Mouse (Mus musculus) liver, embryonic 12.5 days (tissue): ENCODE measurements around the gene Ap3d1. TPM values are rescaled to one million over a fixed set of nuclear protein-coding genes. Genes with fewer than 3 reads are reported as not detected.

ENCODE experiments used
- ATAC-seq: fragments of 200-750 bp; cut with Nextera tagmentation; 2 replicates; pipeline ENCODE4 v1.8.0; 2017; ENCODE audit warnings: moderate number of reproducible peaks, mild to moderate bottlenecking, moderate library complexity
- H3K27ac ChIP-seq: fragments of 300-500 bp; sonication (generic); 2 replicates; pipeline ENCODE4 v1.5.1; 2016; ENCODE audit warnings: mild to moderate bottlenecking
- H3K27me3 ChIP-seq: fragments of 300-500 bp; sonication (generic); replicated peaks from 2 replicates; pipeline ENCODE4 v1.6.1; 2016; ENCODE audit warnings: mild to moderate bottlenecking, moderate library complexity
- H3K36me3 ChIP-seq: fragments of 300-500 bp; sonication (generic); 2 replicates; pipeline ENCODE4 v1.6.1; 2016; ENCODE audit warnings: mild to moderate bottlenecking, moderate library complexity
- H3K4me1 ChIP-seq: fragments of 300-500 bp; sonication (generic); 2 replicates; pipeline ENCODE4 v1.6.1; 2016
- H3K4me2 ChIP-seq: fragments of 300-500 bp; sonication (generic); 2 replicates; pipeline ENCODE4 v1.6.1; 2016; ENCODE audit warnings: mild to moderate bottlenecking, moderate library complexity
- H3K4me3 ChIP-seq: fragments of 300-500 bp; sonication (generic); 2 replicates; pipeline ENCODE4 v1.5.1; 2016; ENCODE audit warnings: mild to moderate bottlenecking, moderate library complexity
- H3K9ac ChIP-seq: fragments of 300-500 bp; sonication (generic); 2 replicates; pipeline ENCODE4 v1.6.1; 2016; ENCODE audit warnings: mild to moderate bottlenecking, moderate library complexity
- H3K9me3 ChIP-seq: fragments of 300-500 bp; sonication (generic); replicated peaks from 2 replicates; pipeline ENCODE4 v1.6.1; 2016; ENCODE audit warnings: mild to moderate bottlenecking, moderate library complexity
- WGBS: fragments of 180-500 bp; shearing (Covaris S2); methylation state at CpG from one replicate; pipeline ENCODE4 v1.1.7; 2016; ENCODE audit not compliant: insufficient replicate concordance; 5-methylcytosine and 5-hydroxymethylcytosine counted together
- polyA plus RNA-seq: library from polyadenylated mRNA; unstranded; fragments of >200 nt; fragmentation: Nextera tagmentation; extraction: Ambion mirVana; gene quantifications from 2 replicates; pipeline ENCODE4 v1.2.1, GENCODE M21; 2016

Ap3d1 gene
- polyA plus RNA-seq, 1 experiment from 2014 or later, result 38.2 TPM

DNA sequence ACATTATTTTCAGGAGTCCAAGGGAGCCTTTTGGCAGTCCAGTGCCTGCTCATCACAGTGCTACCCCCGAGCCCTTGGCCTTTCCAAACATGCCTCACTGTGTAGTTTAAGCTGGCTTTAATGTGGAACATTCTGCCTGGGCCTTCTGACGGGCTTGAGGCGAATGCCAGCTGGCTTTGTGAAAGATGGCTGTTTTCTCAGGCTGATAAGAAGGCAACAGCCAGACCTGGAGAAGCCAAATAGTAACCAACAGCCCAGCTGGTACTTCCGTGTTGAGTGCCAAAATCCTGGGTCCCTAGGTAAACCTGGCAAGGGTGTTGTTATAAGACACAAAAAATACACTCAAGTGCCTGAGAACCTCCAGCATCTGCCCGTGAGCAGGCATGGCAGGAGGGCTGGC is 5.3 kb downstream of the Ap3d1 start:
- Histone ChIP-seq H3K9me3 (no peaks in the 10 kb centered on the region), H3K36me3 (peaks cover 60% of the 10 kb centered on the region), H3K27me3 (no peaks in the 10 kb centered on the region), H3K27ac (peak overlapping the region; percentile 38; the same call in 1 of the 2 replicates), H3K4me1 (peaks cover 52% of the 10 kb centered on the region), H3K4me3 (no peak overlapping the region), H3K9ac (no peak overlapping the region), H3K4me2 (no peak overlapping the region)
- no peak for ATAC-seq
- WGBS, result 55% methylated on average over 5 of the region's 5 CpGs

DNA sequence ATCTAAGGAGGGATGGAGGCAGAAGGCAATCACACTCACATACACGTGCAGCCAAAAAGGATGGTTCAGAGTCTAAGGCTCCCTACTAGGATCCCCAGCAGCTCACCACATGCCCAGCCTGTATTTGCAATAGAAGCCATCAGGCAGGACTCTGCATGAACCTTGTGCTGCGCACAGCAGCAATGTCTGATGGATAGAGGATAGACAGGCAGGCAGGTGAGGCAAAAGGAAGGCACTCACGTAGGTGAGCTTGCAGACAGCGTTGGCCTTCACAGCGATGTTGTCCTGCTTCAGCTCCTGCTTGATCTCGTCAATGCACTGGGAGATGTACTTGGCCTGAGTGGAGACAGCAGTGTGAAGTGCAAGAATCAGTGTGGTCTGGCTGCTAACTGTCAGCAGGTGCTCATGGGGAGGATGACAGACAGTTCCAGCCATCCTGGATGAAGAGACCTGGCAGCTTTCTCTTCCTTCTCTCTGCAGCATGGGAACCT is 9.4 kb downstream of the Ap3d1 start:
- Histone ChIP-seq H3K9me3 (no peaks in the 10 kb centered on the region), H3K4me1 (peaks cover 14% of the 10 kb centered on the region), H3K4me2 (no peak overlapping the region), H3K27me3 (no peaks in the 10 kb centered on the region), H3K27ac (no peak overlapping the region), H3K4me3 (no peak overlapping the region), H3K9ac (no peak overlapping the region), H3K36me3 (peaks cover 94% of the 10 kb centered on the region)
- no peak for ATAC-seq
- 88% methylated on average over 6 of the region's 6 CpGs for WGBS

DNA sequence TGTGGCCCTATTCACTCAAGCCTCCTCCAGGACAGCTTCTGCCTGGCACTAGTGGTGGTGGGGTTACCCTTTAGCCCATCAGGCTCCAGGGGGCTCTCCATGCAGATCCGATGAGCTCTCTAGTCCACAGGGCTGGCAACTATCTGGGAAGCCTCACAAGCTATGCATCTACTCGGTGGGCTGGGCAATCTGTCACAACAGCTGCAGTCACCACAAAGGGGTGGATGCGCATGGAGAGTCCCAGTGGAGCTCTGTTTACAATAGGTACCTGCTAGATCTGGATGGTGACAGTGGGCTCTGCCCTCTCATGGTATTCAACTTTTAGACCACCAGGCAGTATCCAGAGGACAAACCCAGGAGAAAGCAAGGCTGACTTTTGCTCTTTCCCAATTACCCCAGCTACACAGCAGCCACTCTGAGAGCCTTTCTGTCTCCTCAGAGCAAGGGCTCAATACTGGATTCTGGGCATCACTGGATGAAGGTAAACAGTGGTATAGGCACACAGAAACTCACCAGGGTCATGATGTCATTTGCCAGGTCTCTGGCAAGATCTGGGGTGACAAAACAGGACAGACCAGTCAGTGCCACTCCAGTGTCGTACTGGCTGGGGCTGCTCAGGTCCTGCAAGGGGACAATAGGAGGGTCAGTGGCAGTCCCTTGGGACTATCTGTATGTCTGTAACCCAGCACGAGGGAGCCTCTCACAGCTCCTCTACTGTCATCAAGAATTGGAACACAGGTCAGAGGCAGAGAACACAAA is 14.5 kb downstream of the Ap3d1 start:
- Histone ChIP-seq H3K4me1 (no peaks in the 10 kb centered on the region; the same call in 1 of the 2 replicates), H3K27ac (no peak overlapping the region), H3K27me3 (no peaks in the 10 kb centered on the region), H3K4me3 (no peak overlapping the region), H3K4me2 (no peak overlapping the region), H3K9me3 (no peaks in the 10 kb centered on the region), H3K9ac (no peak overlapping the region), H3K36me3 (peaks cover 99% of the 10 kb centered on the region)
- ATAC-seq, result no peak
- 82% methylated on average over 5 of the region's 5 CpGs for WGBS

DNA sequence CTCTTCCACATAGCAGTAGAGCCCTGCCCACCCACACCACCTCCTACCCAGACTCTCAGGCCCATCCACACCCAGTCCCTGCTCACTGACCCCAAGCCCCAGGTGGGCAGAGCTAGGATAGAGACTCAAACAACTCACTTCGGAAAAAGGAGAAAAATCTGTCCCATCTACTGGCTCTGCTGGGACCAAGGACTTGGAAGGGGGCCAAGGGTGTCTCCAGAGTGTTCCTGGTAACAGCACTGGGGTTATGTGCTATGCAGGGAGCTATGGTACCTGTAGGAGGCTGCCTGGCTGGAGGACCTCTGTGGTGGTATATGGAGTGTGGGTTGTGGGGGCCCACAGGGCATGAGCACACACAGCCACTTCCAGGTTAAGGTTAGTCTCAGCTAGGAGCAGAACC is 24.8 kb downstream of the Ap3d1 start:
- H3K4me3 ChIP-seq, result no peak overlapping the region
- peaks cover 100% of the 10 kb centered on the region for H3K36me3 ChIP-seq
- no peaks in the 10 kb centered on the region for H3K4me1 ChIP-seq
- H3K9me3 ChIP-seq, result no peaks in the 10 kb centered on the region
- ATAC-seq, result no peak
- H3K27me3 ChIP-seq, result no peaks in the 10 kb centered on the region
- no peak overlapping the region for H3K4me2 ChIP-seq
- WGBS, result 81% methylated on average over 1 of the region's 1 CpGs
- 0 out of 2 replicates have a peak overlapping the region, but pooled peaks have one; percentile 7 for H3K27ac ChIP-seq
- no peak overlapping the region for H3K9ac ChIP-seq

DNA sequence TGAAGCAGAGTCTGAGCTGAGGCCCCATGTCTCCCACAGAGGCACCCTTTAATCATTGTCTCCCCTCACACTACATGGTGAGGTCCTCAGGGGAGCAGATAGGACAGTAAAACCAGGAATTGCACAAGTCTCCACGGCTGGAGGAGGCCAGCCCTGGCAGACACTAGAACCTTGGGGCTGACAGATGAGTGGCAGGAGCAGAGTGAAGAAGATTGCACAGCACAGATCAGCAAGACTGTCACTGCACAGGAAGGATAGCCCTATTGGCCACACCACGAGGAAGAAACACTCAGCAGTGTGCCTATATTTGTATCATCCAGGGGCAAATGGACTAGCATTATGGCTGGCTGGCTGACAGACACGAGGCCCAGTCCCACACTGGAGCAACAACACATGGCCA is 31.2 kb downstream of the Ap3d1 start:
- H3K27ac ChIP-seq, result no peak overlapping the region
- no peaks in the 10 kb centered on the region for H3K27me3 ChIP-seq
- H3K9me3 ChIP-seq, result no peaks in the 10 kb centered on the region
- no peak overlapping the region for H3K4me2 ChIP-seq
- H3K4me3 ChIP-seq, result no peak overlapping the region
- 0 out of 2 replicates have a peak, but pooled peaks cover 2% of the 10 kb centered on the region for H3K4me1 ChIP-seq
- no peak overlapping the region for H3K9ac ChIP-seq
- WGBS, result 67% methylated on average over 3 of the region's 3 CpGs
- H3K36me3 ChIP-seq, result peaks cover 100% of the 10 kb centered on the region
- no peak for ATAC-seq

DNA sequence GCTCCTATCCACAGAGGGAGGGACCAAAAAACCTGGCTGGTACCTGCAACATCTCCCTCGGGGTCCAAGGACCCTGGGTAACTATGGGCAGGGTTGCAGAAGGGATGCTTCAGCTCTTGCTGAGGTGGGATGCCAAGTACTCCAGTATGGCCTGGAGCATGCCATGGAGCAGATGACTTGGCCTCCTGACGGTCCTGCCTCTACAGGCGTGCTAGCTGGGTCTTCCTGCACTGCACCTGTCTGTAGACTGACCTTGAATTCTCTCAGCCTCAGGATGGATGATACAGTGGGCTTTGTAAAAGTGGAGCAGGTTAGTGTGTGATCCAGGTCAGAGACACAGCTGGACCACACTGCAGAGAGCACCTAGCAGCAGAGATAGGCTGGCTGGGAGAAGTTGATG is 36.6 kb downstream of the Ap3d1 start:
- H3K4me3 ChIP-seq, result no peak overlapping the region
- 0 out of 2 replicates have a peak overlapping the region, but pooled peaks have one; percentile 15 for H3K27ac ChIP-seq
- peaks cover 56% of the 10 kb centered on the region for H3K36me3 ChIP-seq
- no peak for ATAC-seq
- no peaks in the 10 kb centered on the region for H3K9me3 ChIP-seq
- H3K27me3 ChIP-seq, result no peaks in the 10 kb centered on the region
- peaks cover 42% of the 10 kb centered on the region for H3K4me1 ChIP-seq
- H3K4me2 ChIP-seq, result no peak overlapping the region
- 72% methylated on average over 3 of the region's 3 CpGs for WGBS
- peak overlapping the region; percentile 13; the same call in 1 of the 2 replicates for H3K9ac ChIP-seq

DNA sequence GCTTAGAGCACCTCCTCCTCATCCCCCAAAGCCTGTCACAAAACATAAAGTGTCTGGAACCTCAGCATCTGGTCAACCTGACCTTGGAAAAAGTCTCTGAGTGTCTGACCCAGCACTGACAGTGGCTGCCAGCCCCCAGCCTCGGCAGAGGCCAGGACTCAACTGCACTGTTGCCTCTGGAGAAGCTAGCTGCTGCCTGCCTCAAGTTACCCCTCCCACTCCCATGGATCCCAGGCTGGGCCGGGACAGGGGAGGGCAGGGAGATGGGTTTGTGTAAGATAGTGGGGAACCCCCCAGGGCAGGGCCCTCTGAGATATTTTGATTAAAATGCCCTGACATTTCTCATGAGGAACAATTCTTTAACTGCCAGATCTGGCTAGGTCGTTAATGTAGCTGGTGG is 37.0 kb downstream of the Ap3d1 start:
- peak overlapping the region; percentile 13; the same call in 1 of the 2 replicates for H3K9ac ChIP-seq
- H3K27me3 ChIP-seq, result no peaks in the 10 kb centered on the region
- H3K4me3 ChIP-seq, result no peak overlapping the region
- H3K4me2 ChIP-seq, result no peak overlapping the region
- H3K4me1 ChIP-seq, result peaks cover 46% of the 10 kb centered on the region
- H3K27ac ChIP-seq, result no peak overlapping the region
- ATAC-seq, result no peak
- H3K36me3 ChIP-seq, result peaks cover 52% of the 10 kb centered on the region
- 46% methylated on average over 3 of the region's 3 CpGs for WGBS
- no peaks in the 10 kb centered on the region for H3K9me3 ChIP-seq

DNA sequence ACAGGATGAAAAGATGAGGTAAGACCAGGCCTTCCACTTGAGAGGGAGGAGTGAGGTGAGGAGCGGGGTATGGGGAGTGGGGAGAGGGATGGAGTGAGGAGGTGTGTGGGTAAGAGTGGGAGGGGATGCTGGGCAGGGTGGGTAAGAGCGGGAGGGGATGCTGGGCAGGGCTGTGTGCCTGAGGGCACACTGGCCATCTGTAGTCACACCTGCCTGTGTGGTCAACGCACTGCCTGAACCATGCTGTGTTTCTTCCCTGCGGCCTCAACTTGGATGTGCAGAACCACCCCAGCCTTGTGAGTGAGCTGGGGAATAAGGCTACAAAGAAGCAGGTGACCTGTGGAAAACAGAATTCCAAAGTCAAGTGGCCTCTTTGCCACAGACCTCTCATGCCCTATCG is 37.6 kb downstream of the Ap3d1 start:
- H3K27me3 ChIP-seq, result no peaks in the 10 kb centered on the region
- peaks cover 53% of the 10 kb centered on the region for H3K4me1 ChIP-seq
- no peak for ATAC-seq
- peaks cover 50% of the 10 kb centered on the region for H3K36me3 ChIP-seq
- H3K9me3 ChIP-seq, result no peaks in the 10 kb centered on the region
- H3K9ac ChIP-seq, result no peak overlapping the region
- WGBS, result 88% methylated on average over 5 of the region's 5 CpGs
- H3K4me3 ChIP-seq, result no peak overlapping the region
- H3K27ac ChIP-seq, result no peak overlapping the region
- no peak overlapping the region for H3K4me2 ChIP-seq

DNA sequence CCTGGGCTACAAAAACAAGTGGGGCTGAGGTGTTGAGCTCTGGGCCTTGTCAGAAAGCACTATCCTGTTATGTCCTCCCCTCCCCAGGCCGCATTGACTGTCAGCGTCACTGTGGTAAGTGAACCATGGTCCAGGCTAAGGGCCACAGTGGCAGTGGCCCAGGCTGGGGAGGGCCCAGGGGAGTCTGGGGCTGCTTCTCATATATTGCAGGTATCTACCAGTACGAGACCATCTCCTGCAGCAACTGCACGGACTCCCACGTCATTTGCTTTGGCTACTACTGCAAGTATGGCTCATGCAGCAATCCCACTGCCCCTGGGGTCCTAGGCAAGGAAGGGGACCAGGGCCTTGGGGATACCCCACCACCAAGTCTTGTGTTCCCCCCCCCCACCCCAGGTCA is 38.4 kb downstream of the Ap3d1 start:
- H3K9me3 ChIP-seq, result no peaks in the 10 kb centered on the region
- peak overlapping the region; percentile 65 for H3K4me3 ChIP-seq
- 80% methylated on average over 5 of the region's 5 CpGs for WGBS
- H3K27me3 ChIP-seq, result no peaks in the 10 kb centered on the region
- no peak for ATAC-seq
- peak overlapping the region; percentile 97 for H3K27ac ChIP-seq
- peaks cover 50% of the 10 kb centered on the region for H3K36me3 ChIP-seq
- H3K9ac ChIP-seq, result peak overlapping the region; percentile 77
- H3K4me2 ChIP-seq, result peak overlapping the region; percentile 96
- H3K4me1 ChIP-seq, result peaks cover 60% of the 10 kb centered on the region

DNA sequence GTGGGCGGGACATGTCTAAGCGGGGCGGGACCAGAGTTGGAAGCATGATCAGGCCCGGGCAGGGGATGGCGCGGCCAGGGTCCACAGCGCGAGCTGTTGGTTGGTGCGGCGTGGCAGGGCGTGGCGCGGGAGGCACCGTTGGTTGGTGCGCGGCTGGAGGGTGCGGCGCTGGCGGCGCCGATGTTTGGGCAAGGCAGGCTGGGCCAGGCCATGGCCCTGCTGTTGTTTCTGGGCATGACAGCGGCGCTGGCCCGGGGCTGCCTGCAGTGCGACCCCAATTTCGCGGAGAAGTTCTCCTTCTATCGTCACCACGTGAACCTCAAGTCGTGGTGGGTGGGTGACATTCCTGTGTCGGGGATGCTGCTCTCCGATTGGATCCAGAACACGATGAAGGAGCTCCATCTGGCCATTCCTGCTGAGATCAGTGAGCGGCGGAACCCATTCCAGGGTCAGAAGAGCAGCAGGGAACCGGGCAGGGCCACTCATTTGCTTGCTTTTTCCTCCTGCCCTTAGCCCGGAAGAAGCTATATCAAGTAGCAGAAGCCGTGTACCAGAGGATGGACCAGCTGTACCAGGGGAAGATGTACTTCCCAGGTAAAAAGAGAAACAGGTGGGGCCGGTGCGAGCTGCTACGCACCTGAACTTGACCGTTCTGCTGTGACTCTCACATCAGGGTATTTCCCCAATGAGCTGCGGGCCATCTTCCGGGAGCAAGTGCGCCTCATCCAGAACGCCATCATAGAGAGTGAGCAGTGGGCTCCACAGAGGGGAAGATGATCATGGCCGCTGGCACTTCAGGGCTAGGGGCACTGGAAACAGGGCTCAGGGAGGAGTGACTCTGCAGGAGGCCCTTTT is 39.3 kb downstream of the Ap3d1 start:
- no peaks in the 10 kb centered on the region for H3K9me3 ChIP-seq
- peak; percentile 79 for ATAC-seq
- peaks cover 69% of the 10 kb centered on the region for H3K4me1 ChIP-seq
- H3K27ac ChIP-seq, result peak overlapping the region; percentile 97
- no peaks in the 10 kb centered on the region for H3K27me3 ChIP-seq
- 2% methylated on average over 47 of the region's 47 CpGs for WGBS
- H3K4me2 ChIP-seq, result peak overlapping the region; percentile 96
- H3K36me3 ChIP-seq, result peaks cover 45% of the 10 kb centered on the region
- H3K9ac ChIP-seq, result peak overlapping the region; percentile 77
- peak overlapping the region; percentile 65 for H3K4me3 ChIP-seq

DNA sequence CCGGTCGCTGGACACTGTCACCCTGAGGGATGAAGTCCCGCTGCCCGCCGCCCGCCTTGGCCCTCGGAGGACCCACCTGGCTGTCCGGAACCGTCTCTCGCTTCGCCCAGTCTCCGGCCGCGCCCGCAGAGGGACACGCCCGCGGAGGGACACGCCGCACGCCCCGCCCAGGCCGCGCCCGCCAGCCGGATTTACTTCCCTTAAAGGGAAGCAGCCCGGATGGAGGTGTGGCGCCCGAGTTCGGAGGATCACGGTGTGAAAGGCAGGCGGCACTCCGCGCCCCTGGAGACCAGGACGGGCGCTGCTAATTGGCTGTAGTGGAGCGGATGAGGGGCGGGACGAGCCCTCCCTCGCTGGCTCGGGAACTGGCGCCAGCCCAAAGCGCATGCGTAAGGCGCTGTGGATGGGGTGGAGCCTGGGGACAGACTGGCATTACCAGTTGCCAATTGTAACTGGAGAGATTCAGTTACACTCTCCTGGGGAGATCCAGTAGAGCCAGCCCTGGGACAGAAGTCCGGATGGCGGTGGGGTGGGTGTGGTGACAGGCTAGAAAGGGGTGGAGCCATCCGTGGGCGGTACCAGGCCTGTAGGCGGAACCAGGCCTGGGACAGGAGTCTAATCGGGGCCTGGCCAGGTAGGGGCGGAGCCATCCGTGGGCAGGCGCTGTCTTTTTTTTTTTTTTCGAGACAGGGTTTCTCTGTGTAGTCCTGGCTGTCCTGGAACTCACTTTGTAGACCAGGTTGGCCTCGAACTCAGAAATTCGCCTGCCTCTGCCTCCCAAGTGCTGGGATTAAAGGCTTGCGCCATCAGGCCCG is 40.1 kb downstream of the Ap3d1 start, which contains the start of the genes Mob3a and Izumo4:
TSS of gene Mob3a (minus strand) at position 257 of the 815 bp plus-strand sequence.
TSS of gene Izumo4 (plus strand) at position 464 of the 815 bp plus-strand sequence.
- H3K27ac ChIP-seq, result peak within 1 kb of the TSS; percentile 97
- peak; percentile 83 for ATAC-seq
- H3K9me3 ChIP-seq, result no peaks in the 10 kb centered on the region
- H3K4me3 ChIP-seq, result peak within 1 kb of the TSS; percentile 65
- peak within 1 kb of the TSS; percentile 77 for H3K9ac ChIP-seq
- no peaks in the 10 kb centered on the region for H3K27me3 ChIP-seq
- peaks cover 37% of the 10 kb centered on the region for H3K36me3 ChIP-seq
- peaks cover 77% of the 10 kb centered on the region for H3K4me1 ChIP-seq
- WGBS, result under 1% methylated on average over 59 of the region's 59 CpGs
- peak within 1 kb of the TSS; percentile 96 for H3K4me2 ChIP-seq
